Comparison of ENCODE assay signal across 14 mouse cellular contexts in the genomic region with DNA sequence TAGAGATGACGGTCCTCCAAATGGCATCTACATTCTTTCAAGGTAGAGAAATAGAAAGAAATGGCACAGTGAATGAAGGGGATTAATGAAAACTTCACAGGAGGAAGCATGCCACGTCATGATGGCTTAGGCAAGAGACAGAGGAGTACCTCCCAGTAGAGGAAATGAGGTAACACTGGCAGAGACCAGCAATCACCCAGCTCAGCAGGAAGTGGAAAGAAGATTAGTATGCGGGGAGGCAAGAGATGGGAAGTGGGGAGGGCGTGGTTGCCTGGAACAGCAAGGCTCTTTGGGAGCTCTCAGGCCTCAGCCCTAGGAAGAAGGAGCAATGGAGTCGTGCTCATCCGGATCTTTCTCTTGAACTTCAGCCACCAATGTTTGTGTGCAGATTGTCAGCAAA. TPM values are rescaled to one million over a fixed set of nuclear protein-coding genes. Genes with fewer than 3 reads are reported as not detected.
DNase-seq lines count a peak whose midpoint lies in the region; ATAC-seq lines count a peak whose summit lies in the region.
"Had no signal": no experiment of that assay in that cellular context is flagged by ENCODE, and none has a peak within 500 bp of the region (broad histone marks: within the 10 kb centered on the region; RNA-seq: fewer than 3 reads in every experiment).

No protein-coding gene starts in this region.

- peak; percentile 73 for DNase-seq in MEL-GATA-1-ER (ENCODE audit: extremely low read depth, low read depth)
- peak; percentile 43 for DNase-seq in splenic B cell, adult 2 months (ENCODE audit: low read depth, low spot score)
- DNase-seq in Muller cell, postnatal 12 days (ENCODE audit: inconsistent ontology term): no peak
- no peak for DNase-seq in ovary, adult 18-20 months (ENCODE audit: low spot score)
- no peak for DNase-seq in embryo, embryonic 9.5 days (ENCODE audit: extremely low spot score)
- DNase-seq: kidney, postnatal 4 days; right cerebral cortex, adult 18-20 months had no signal

- peak; percentile 92 for ATAC-seq in CD4-positive, CD25-positive, alpha-beta regulatory T cell, adult 4 months
- peak; percentile 43; the same call in 1 of the 2 replicates for ATAC-seq in liver, embryonic 15.5 days (ENCODE audit: insufficient read depth)
- ATAC-seq: hindbrain, embryonic 16.5 days; Patski had no signal

- H3K9ac ChIP-seq in liver, embryonic 15.5 days: no peak overlapping the region
- H3K9ac ChIP-seq: lung, embryonic 15.5 days; stomach, embryonic 15.5 days had no signal

- H3K27ac ChIP-seq in liver, embryonic 15.5 days (replicated peaks): no peak overlapping the region
- H3K27ac ChIP-seq: lung, embryonic 15.5 days; stomach, embryonic 15.5 days had no signal

- no peak overlapping the region for H3K4me3 ChIP-seq in liver, embryonic 15.5 days (replicated peaks)
- H3K4me3 ChIP-seq: lung, embryonic 15.5 days; stomach, embryonic 15.5 days had no signal

- 32% methylated on average over 6 of the region's 6 CpGs for WGBS in liver, embryonic 15.5 days (ENCODE audit: insufficient replicate concordance)

- no peak overlapping the region for H3K4me2 ChIP-seq in liver, embryonic 15.5 days
- H3K4me2 ChIP-seq: lung, embryonic 15.5 days; stomach, embryonic 15.5 days had no signal

- no peaks in the 10 kb centered on the region for H3K36me3 ChIP-seq in liver, embryonic 15.5 days (replicated peaks)
- H3K36me3 ChIP-seq in splenic B cell, adult 2 months (ENCODE audit: control insufficient read depth, insufficient read depth, low read length, poor library complexity, severe bottlenecking): no peaks in the 10 kb centered on the region; the same call in 1 of the 2 replicates
- H3K36me3 ChIP-seq: lung, embryonic 15.5 days; stomach, embryonic 15.5 days had no signal

- no peaks in the 10 kb centered on the region for H3K9me3 ChIP-seq in liver, embryonic 15.5 days (replicated peaks)
- H3K9me3 ChIP-seq: lung, embryonic 15.5 days; stomach, embryonic 15.5 days had no signal

- peaks cover 25% of the 10 kb centered on the region for H3K4me1 ChIP-seq in liver, embryonic 15.5 days (replicated peaks)
- H3K4me1 ChIP-seq: lung, embryonic 15.5 days; stomach, embryonic 15.5 days had no signal

- H3K27me3 ChIP-seq in liver, embryonic 15.5 days: no peaks in the 10 kb centered on the region
- H3K27me3 ChIP-seq in splenic B cell, adult 2 months (ENCODE audit: control insufficient read depth, insufficient read depth, low read length, poor library complexity, severe bottlenecking): no peaks in the 10 kb centered on the region
- H3K27me3 ChIP-seq: lung, embryonic 15.5 days; stomach, embryonic 15.5 days had no signal

RNA-seq across cellular contexts. Expression of a gene that starts 53.9 kb away (rescaled TPM):
- polyA plus RNA-seq in CD4-positive, CD25-positive, alpha-beta regulatory T cell, adult 4 months (2017; shearing (Covaris generic)): not detected
- polyA plus RNA-seq in liver, embryonic 15.5 days (2015; fragmentation: Nextera tagmentation; extraction: Ambion mirVana): not detected in 2 replicates
- polyA plus RNA-seq: forebrain, embryonic 11.5 days; hindbrain, embryonic 16.5 days; lung, embryonic 15.5 days; Patski; stomach, embryonic 15.5 days had no signal

Comparison
In these comparisons a context has a peak if more than half of its experiments do, and no peak if none do; other contexts are left out.
1. DNase-seq: peak in MEL-GATA-1-ER (single experiment) and splenic B cell, adult 2 months (single experiment); none in Muller cell, postnatal 12 days (single experiment), ovary, adult 18-20 months (single experiment) and embryo, embryonic 9.5 days (single experiment).